Mouse (Mus musculus) CH12.LX (cell line): ENCODE results near the gene Ddx55.
"Not testable (repeated sequence)": the region's sequence is repeated elsewhere in the genome, so short reads cannot be mapped to it uniquely, and the experiment has no call there.

ENCODE experiments used
- SMC3 ChIP-seq: IDR thresholded peaks from 2 replicates; pipeline ENCODE4 v1.6.1; 2011; ENCODE audit warnings: low read depth, low read length, improper control_type of control experiment
- ZC3H11A ChIP-seq: IDR thresholded peaks from 2 replicates; pipeline ENCODE4 v1.6.1; 2012; ENCODE audit warnings: low read depth, mild to moderate bottlenecking, inconsistent platforms, low read length, improper control_type of control experiment

- not testable (repeated sequence) for TF ChIP-seq SMC3, ZC3H11A
Measured at GRCm38 (mm10) chr5:124550737-124551136, 1.9 kb upstream of the Ddx55 start.
